Mouse (Mus musculus) right cerebral cortex, postnatal 4 days (tissue): ENCODE data around the gene Tmem203.

Experiments
- DNase-seq: peaks from one replicate; pipeline ENCODE4 v3.0.0-alpha.2; 2022

Tmem203 gene

GRCm38 (mm10) chr2:25292856-25293255 is 37.6 kb downstream of the Tmem203 start:
- DNase-seq, result peak; percentile 84

GRCm38 (mm10) chr2:25293706-25294105 is 38.5 kb downstream of the Tmem203 start:
- no peak for DNase-seq

GRCm38 (mm10) chr2:25297093-25297492 is 41.9 kb downstream of the Tmem203 start:
- no peak for DNase-seq

GRCm38 (mm10) chr2:25298046-25298445 is 42.8 kb downstream of the Tmem203 start:
- DNase-seq, result no peak

GRCm38 (mm10) chr2:25303452-25303851 is 48.2 kb downstream of the Tmem203 start:
- DNase-seq, result no peak

- no peak for DNase-seq
Observed at GRCm38 (mm10) chr2:25303931-25304656, 48.9 kb downstream of the Tmem203 start.

- peak; percentile 52 for DNase-seq
Observed at GRCm38 (mm10) chr2:25304657-25305541, 49.7 kb downstream of the Tmem203 start.
